Mouse (Mus musculus) heart, postnatal 0 days (tissue): Measurements from ENCODE around the gene Plce1.

ENCODE experiments used
- CTCF ChIP-seq: IDR thresholded peaks from 2 replicates; pipeline ENCODE4 v1.5.1; 2016; ENCODE audit warnings: antibody characterized with exemption, control low read depth, low read depth
- EP300 ChIP-seq: IDR thresholded peaks from 2 replicates; pipeline ENCODE4 v1.6.1; 2016; ENCODE audit warnings: antibody characterized with exemption, low read depth

GRCm38 (mm10) chr19:38746492-38747014 is 265.6 kb downstream of the Plce1 start:
- TF ChIP-seq CTCF (no peak), EP300 (no peak)
